Mouse (Mus musculus): ENCODE measurements around the gene Camk2g. TPM values are rescaled to one million over a fixed set of nuclear protein-coding genes. Genes with fewer than 3 reads are reported as not detected.
A peak's percentile ranks its signal among the peaks of the same experiment; 100 is the strongest.

The Camk2g gene
- polyA plus RNA-seq, 1 experiment, result 57.2 TPM

- Histone ChIP-seq H3K79me2 (ENCODE audit: control insufficient read depth, insufficient read depth) (no peaks in the 10 kb centered on the region), H3K4me2 (ENCODE audit: low read depth) (peak overlapping the region; percentile 60), H3K27me3 (ENCODE audit: control insufficient read depth, insufficient read depth, insufficient read length) (no peaks in the 10 kb centered on the region), H3K36me3 (ENCODE audit: control insufficient read depth, insufficient read depth) (no peaks in the 10 kb centered on the region), H3ac (ENCODE audit: control insufficient read depth, insufficient read length) (no peak overlapping the region), H3K4me3 (no peak overlapping the region)
- TF ChIP-seq MYOG (IDR thresholded peaks at IDR 0.05; ENCODE audit: control insufficient read depth in 1 of 3, insufficient read depth in 1 of 3, insufficient read length in 2 of 3, low read depth in 2 of 3), result peak in 2 of 3 experiments; percentile 86 to 90
- peak; percentile 85 for TF ChIP-seq TCF12 (IDR thresholded peaks at IDR 0.05; ENCODE audit: insufficient read depth, poor library complexity, severe bottlenecking)
- no peak for TF ChIP-seq MAX (IDR thresholded peaks at IDR 0.05; ENCODE audit: low read depth)
- no peak for TF ChIP-seq CEBPB (IDR thresholded peaks at IDR 0.05; ENCODE audit: insufficient read depth, poor library complexity, severe bottlenecking)
- TF ChIP-seq REST (IDR thresholded peaks at IDR 0.05; ENCODE audit: insufficient read depth, insufficient read length), result no peak
- peak in 2 of 3 experiments; percentile 96 to 97 for TF ChIP-seq MYOD1 (IDR thresholded peaks at IDR 0.05; ENCODE audit: control insufficient read depth in 1 of 3, insufficient read length in 2 of 3, low read depth in 2 of 3)
- peak; percentile 87 for TF ChIP-seq TCF3 (IDR thresholded peaks at IDR 0.05; ENCODE audit: insufficient read length, low read depth)
- TF ChIP-seq POLR2A (IDR thresholded peaks at IDR 0.05; ENCODE audit: insufficient read length, low read depth), result no peak
- TF ChIP-seq E2F4 (IDR thresholded peaks at IDR 0.05; ENCODE audit: insufficient read depth), result no peak
- TF ChIP-seq POLR2AphosphoS2 (IDR thresholded peaks at IDR 0.05; ENCODE audit: insufficient read length, low read depth), result no peak
- TF ChIP-seq SRF (IDR thresholded peaks at IDR 0.05; ENCODE audit: control insufficient read depth, insufficient read length, low read depth), result no peak
- no peak for TF ChIP-seq USF1 (IDR thresholded peaks at IDR 0.05; ENCODE audit: low read depth)
Observed at GRCm38 (mm10) chr14:20831141-20831910, 37.4 kb upstream of the Camk2g start.

GRCm38 (mm10) chr14:20829523-20830366, 35.9 kb upstream of the Camk2g start:
- Histone ChIP-seq H3K79me2 (ENCODE audit: control insufficient read depth, insufficient read depth) (no peaks in the 10 kb centered on the region), H3K4me3 (no peak overlapping the region), H3K4me2 (ENCODE audit: low read depth) (no peak overlapping the region), H3K36me3 (ENCODE audit: control insufficient read depth, insufficient read depth) (no peaks in the 10 kb centered on the region), H3K27me3 (ENCODE audit: control insufficient read depth, insufficient read depth, insufficient read length) (no peaks in the 10 kb centered on the region), H3ac (ENCODE audit: control insufficient read depth, insufficient read length) (no peak overlapping the region)
- TF ChIP-seq POLR2AphosphoS2 (IDR thresholded peaks at IDR 0.05; ENCODE audit: insufficient read length, low read depth) (no peak), MYOG (IDR thresholded peaks at IDR 0.05; ENCODE audit: control insufficient read depth in 1 of 3, insufficient read depth in 1 of 3, insufficient read length in 2 of 3, low read depth in 2 of 3) (no peak), POLR2A (IDR thresholded peaks at IDR 0.05; ENCODE audit: insufficient read length, low read depth) (no peak)

- Histone ChIP-seq H3K36me3 (ENCODE audit: control insufficient read depth, insufficient read depth) (no peaks in the 10 kb centered on the region), H3K4me3 (no peak overlapping the region), H3K4me2 (ENCODE audit: low read depth) (no peak overlapping the region), H3K79me2 (ENCODE audit: control insufficient read depth, insufficient read depth) (no peaks in the 10 kb centered on the region), H3ac (ENCODE audit: control insufficient read depth, insufficient read length) (no peak overlapping the region), H3K27me3 (ENCODE audit: control insufficient read depth, insufficient read depth, insufficient read length) (no peaks in the 10 kb centered on the region)
- TF ChIP-seq CEBPB (IDR thresholded peaks at IDR 0.05; ENCODE audit: insufficient read depth, poor library complexity, severe bottlenecking), result no peak
- no peak for TF ChIP-seq TCF3 (IDR thresholded peaks at IDR 0.05; ENCODE audit: insufficient read length, low read depth)
- no peak for TF ChIP-seq REST (IDR thresholded peaks at IDR 0.05; ENCODE audit: insufficient read depth, insufficient read length)
- no peak for TF ChIP-seq SRF (IDR thresholded peaks at IDR 0.05; ENCODE audit: control insufficient read depth, insufficient read length, low read depth)
- TF ChIP-seq MAX (IDR thresholded peaks at IDR 0.05; ENCODE audit: low read depth), result no peak
- no peak for TF ChIP-seq TCF12 (IDR thresholded peaks at IDR 0.05; ENCODE audit: insufficient read depth, poor library complexity, severe bottlenecking)
- TF ChIP-seq USF1 (IDR thresholded peaks at IDR 0.05; ENCODE audit: low read depth), result no peak
- no peak for TF ChIP-seq E2F4 (IDR thresholded peaks at IDR 0.05; ENCODE audit: insufficient read depth)
- TF ChIP-seq MYOD1 (IDR thresholded peaks at IDR 0.05; ENCODE audit: control insufficient read depth in 1 of 3, insufficient read length in 2 of 3, low read depth in 2 of 3), result no peak
- no peak for TF ChIP-seq POLR2A (IDR thresholded peaks at IDR 0.05; ENCODE audit: insufficient read length, low read depth)
- TF ChIP-seq POLR2AphosphoS2 (IDR thresholded peaks at IDR 0.05; ENCODE audit: insufficient read length, low read depth), result no peak
- no peak for TF ChIP-seq MYOG (IDR thresholded peaks at IDR 0.05; ENCODE audit: control insufficient read depth in 1 of 3, insufficient read depth in 1 of 3, insufficient read length in 2 of 3, low read depth in 2 of 3)
Observed at GRCm38 (mm10) chr14:20828524-20828923, 34.6 kb upstream of the Camk2g start.

GRCm38 (mm10) chr14:20827491-20827890, 33.6 kb upstream of the Camk2g start:
- Histone ChIP-seq H3K36me3 (ENCODE audit: control insufficient read depth, insufficient read depth) (no peaks in the 10 kb centered on the region), H3K4me2 (ENCODE audit: low read depth) (no peak overlapping the region), H3K79me2 (ENCODE audit: control insufficient read depth, insufficient read depth) (no peaks in the 10 kb centered on the region), H3K4me3 (no peak overlapping the region), H3K27me3 (ENCODE audit: control insufficient read depth, insufficient read depth, insufficient read length) (no peaks in the 10 kb centered on the region), H3ac (ENCODE audit: control insufficient read depth, insufficient read length) (no peak overlapping the region)
- TF ChIP-seq MYOG (IDR thresholded peaks at IDR 0.05; ENCODE audit: control insufficient read depth in 1 of 3, insufficient read depth in 1 of 3, insufficient read length in 2 of 3, low read depth in 2 of 3), result no peak
- TF ChIP-seq TCF3 (IDR thresholded peaks at IDR 0.05; ENCODE audit: insufficient read length, low read depth), result no peak
- TF ChIP-seq TCF12 (IDR thresholded peaks at IDR 0.05; ENCODE audit: insufficient read depth, poor library complexity, severe bottlenecking), result no peak
- TF ChIP-seq POLR2AphosphoS2 (IDR thresholded peaks at IDR 0.05; ENCODE audit: insufficient read length, low read depth), result no peak
- no peak for TF ChIP-seq CEBPB (IDR thresholded peaks at IDR 0.05; ENCODE audit: insufficient read depth, poor library complexity, severe bottlenecking)
- no peak for TF ChIP-seq REST (IDR thresholded peaks at IDR 0.05; ENCODE audit: insufficient read depth, insufficient read length)
- TF ChIP-seq MYOD1 (IDR thresholded peaks at IDR 0.05; ENCODE audit: control insufficient read depth in 1 of 3, insufficient read length in 2 of 3, low read depth in 2 of 3), result no peak
- no peak for TF ChIP-seq MAX (IDR thresholded peaks at IDR 0.05; ENCODE audit: low read depth)
- TF ChIP-seq USF1 (IDR thresholded peaks at IDR 0.05; ENCODE audit: low read depth), result no peak
- no peak for TF ChIP-seq SRF (IDR thresholded peaks at IDR 0.05; ENCODE audit: control insufficient read depth, insufficient read length, low read depth)
- TF ChIP-seq POLR2A (IDR thresholded peaks at IDR 0.05; ENCODE audit: insufficient read length, low read depth), result no peak
- TF ChIP-seq E2F4 (IDR thresholded peaks at IDR 0.05; ENCODE audit: insufficient read depth), result no peak

Measured in myocyte (in vitro differentiated cells).